Mouse (Mus musculus) MEL (cell line): ENCODE data around the gene Olfr177.

Source experiments
- CTCF ChIP-seq, 3 experiments: IDR thresholded peaks in 2 of 3; conservative IDR thresholded peaks in 1 of 3; 2 replicates each; pipeline ENCODE4 v1.5.1; 2011 to 2012; ENCODE audit warnings: low read length in 3 of 3, low read depth in 2 of 3, mild to moderate bottlenecking in 2 of 3, improper control_type of control experiment in 1 of 3, inconsistent platforms in 1 of 3, mixed read lengths in 1 of 3, moderate library complexity in 1 of 3; ENCODE audit not compliant: control insufficient read depth in 1 of 3, insufficient read depth in 1 of 3, poor library complexity in 1 of 3, severe bottlenecking in 1 of 3
- E2F4 ChIP-seq: IDR thresholded peaks from 2 replicates; pipeline ENCODE4 v1.6.1; 2011; ENCODE audit warnings: low read depth, low read length, improper control_type of control experiment, borderline replicate concordance
- EP300 ChIP-seq, 2 experiments: IDR thresholded peaks; 2 replicates each; pipeline ENCODE4 v1.6.1; 2011; ENCODE audit warnings: improper control_type of control experiment in 2 of 2, low read length in 2 of 2, low read depth in 1 of 2, mild to moderate bottlenecking in 1 of 2
- MYC ChIP-seq: IDR thresholded peaks from 2 replicates; pipeline ENCODE4 v1.6.1; 2011; ENCODE audit warnings: low read depth, mild to moderate bottlenecking, low read length, improper control_type of control experiment, moderate library complexity

DNA sequence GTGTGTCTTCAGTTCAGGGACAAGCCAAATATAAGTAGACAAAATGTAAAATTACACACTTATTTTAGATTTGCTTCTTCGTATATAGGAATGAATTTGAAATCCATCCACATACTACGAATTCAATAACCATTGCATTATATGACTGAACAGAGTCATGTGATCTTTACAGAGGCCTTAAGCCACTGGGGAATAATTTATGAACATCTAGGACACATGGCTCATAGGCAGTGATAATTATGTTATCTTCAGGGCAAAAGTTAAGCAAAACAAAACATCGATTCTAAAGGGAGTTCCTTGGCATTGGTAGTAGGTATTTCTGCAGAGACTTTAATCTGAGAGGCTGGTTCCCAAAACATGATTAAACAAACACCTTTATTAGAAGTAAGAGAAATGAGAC lies 17.4 kb upstream of the Olfr177 start, which contains the start of gene Olfr178:
- TF ChIP-seq MYC = no peak
- no peak for TF ChIP-seq CTCF (IDR thresholded peaks at IDR 0.05 in 2 of 3, conservative IDR thresholded peaks at IDR 0.05 in 1 of 3; ENCODE audit: control insufficient read depth in 1 of 3, insufficient read depth in 1 of 3, low read depth in 2 of 3, low read length in 3 of 3, poor library complexity in 1 of 3, severe bottlenecking in 1 of 3)
- no peak for TF ChIP-seq EP300 (IDR thresholded peaks at IDR 0.05; ENCODE audit: low read depth in 1 of 2, low read length in 2 of 2)
- no peak for TF ChIP-seq E2F4
